Comparison of ENCODE assay signal across 16 mouse cellular contexts in genomic region chr2:75775217-75775616, GRCm38 (mm10). TPM values are rescaled to one million over a fixed set of nuclear protein-coding genes. Genes with fewer than 3 reads are reported as not detected.
A peak's percentile ranks its signal among the peaks of the same experiment; 100 is the strongest.
DNase-seq lines count a peak whose midpoint lies in the region; ATAC-seq and TF ChIP-seq lines count a peak whose summit lies in the region.
"Had no signal": no experiment of that assay in that cellular context is flagged by ENCODE, and none has a peak within 500 bp of the region (broad histone marks: within the 10 kb centered on the region; RNA-seq: fewer than 3 reads in every experiment).

No protein-coding gene starts in this region.

- TF ChIP-seq CTCF in lung, postnatal 0 days (IDR thresholded peaks at IDR 0.05) = no peak

- 13% methylated on average over 1 of the region's 1 CpGs for WGBS in lung, postnatal 0 days
- 11% methylated on average over 1 of the region's 1 CpGs for WGBS in macrophage (ENCODE audit: missing documents)

- no peak for TF ChIP-seq EP300 in lung, postnatal 0 days (IDR thresholded peaks at IDR 0.05)

- no peaks in the 10 kb centered on the region for H3K36me3 ChIP-seq in lung, postnatal 0 days (ENCODE audit: insufficient read depth, low read length)
- H3K36me3 ChIP-seq in macrophage (ENCODE audit: inconsistent target) = no peaks in the 10 kb centered on the region
- H3K36me3 ChIP-seq: heart, embryonic 15.5 days; midbrain, embryonic 12.5 days had no signal

- H3K27me3 ChIP-seq in lung, postnatal 0 days (replicated peaks; ENCODE audit: insufficient read depth, low read length) = no peaks in the 10 kb centered on the region
- H3K27me3 ChIP-seq: heart, embryonic 15.5 days had no signal

- peaks cover 13% of the 10 kb centered on the region; the same call in 1 of the 2 replicates for H3K79me2 ChIP-seq in macrophage (ENCODE audit: inconsistent target)

- H3K4me3 ChIP-seq in lung, postnatal 0 days (ENCODE audit: low read depth, low read length) = no peak overlapping the region
- no peak overlapping the region for H3K4me3 ChIP-seq in macrophage (ENCODE audit: inconsistent target)
- H3K4me3 ChIP-seq: heart, embryonic 15.5 days; midbrain, embryonic 12.5 days had no signal

- no peak for ATAC-seq in lung, postnatal 0 days
- ATAC-seq in inflammation-experienced regulatory T-cells, adult 6 months = no peak

- H3K4me2 ChIP-seq in lung, postnatal 0 days (replicated peaks; ENCODE audit: low read depth, low read length) = no peak overlapping the region
- H3K4me2 ChIP-seq: heart, embryonic 15.5 days; hindbrain, embryonic 14.5 days; midbrain, embryonic 12.5 days had no signal

- H3K4me1 ChIP-seq in lung, postnatal 0 days (ENCODE audit: insufficient read depth, low read depth, low read length) = peaks cover 3% of the 10 kb centered on the region; the same call in 1 of the 2 replicates

- H3K9me3 ChIP-seq in lung, postnatal 0 days (ENCODE audit: low read length) = no peaks in the 10 kb centered on the region
- H3K9me3 ChIP-seq: heart, embryonic 15.5 days; midbrain, embryonic 12.5 days had no signal

- DNase-seq in gastrocnemius, postnatal 14 days = peak; percentile 28
- DNase-seq in gastrocnemius, adult 8-10 months (ENCODE audit: low spot score in 2 of 2) = no peak
- peak; percentile 41 for DNase-seq in lung, postnatal 0 days (ENCODE audit: low spot score)
- DNase-seq in lung, postnatal 10 days = no peak
- DNase-seq in T-cell, adult 2 months (ENCODE audit: low spot score) = no peak
- no peak for DNase-seq in Muller cell, postnatal 12 days (ENCODE audit: inconsistent ontology term)
- DNase-seq: cerebellum, adult 8-10 months; kidney, adult 8-10 months; left cerebral cortex, postnatal 4 days; thymus, adult 18-20 months had no signal

- H3K27ac ChIP-seq in lung, postnatal 0 days (ENCODE audit: low read length) = peak overlapping the region; percentile 51; the same call in 1 of the 2 replicates
- H3K27ac ChIP-seq in macrophage = peak overlapping the region; percentile 94
- H3K27ac ChIP-seq: heart, embryonic 15.5 days; hindbrain, embryonic 14.5 days; liver, embryonic 14.5 days; midbrain, embryonic 12.5 days had no signal

- intact Hi-C loops in gastrocnemius, postnatal 14 days (cut with DNase I; ENCODE audit: low total_unique reads) = loop anchor here (10.0 kb wide), 1 partner anchor 50 kb away; no protein-coding TSS in a partner anchor

- H3K9ac ChIP-seq in lung, postnatal 0 days (replicated peaks; ENCODE audit: low read depth) = no peak overlapping the region
- H3K9ac ChIP-seq: heart, embryonic 15.5 days; hindbrain, embryonic 14.5 days; liver, embryonic 14.5 days; midbrain, embryonic 12.5 days had no signal

RNA-seq across cellular contexts. Expression of gene Agps, which starts 56.8 kb away (rescaled TPM):
- 10 to 100 TPM; 23.0 to 25.9 TPM for total RNA-seq in gastrocnemius, postnatal 14 days (2021)
- 10 to 100 TPM; 19.1 to 24.1 (median 20.0) TPM for total RNA-seq in gastrocnemius, adult 8-10 months (2022)
- polyA plus RNA-seq in lung, postnatal 0 days (2015; fragmentation: Nextera tagmentation; extraction: Ambion mirVana) = 14.2 and 16.4 TPM in 2 replicates
- 100 to 1,000 TPM in 19 of 26 experiments, 10 to 100 TPM in 7; 62.0 to 236 (median 168) TPM for total RNA-seq in macrophage (2018; cell fraction: chromatin; rRNA removed)
- 10 to 100 TPM; 32.4 to 57.4 (median 42.8) TPM for total RNA-seq in macrophage (2018; cell fraction: cytosol; rRNA removed)
- 100 to 1,000 TPM in 4 of 26 experiments, 10 to 100 TPM in 22; 27.5 to 131 (median 71.2) TPM for total RNA-seq in macrophage (2018; cell fraction: nucleus; rRNA removed)
- 22.4 to 47.5 TPM (median 23.5 TPM) in 3 replicates for polyA plus RNA-seq in macrophage (2018)
- polyA plus RNA-seq in inflammation-experienced regulatory T-cells, adult 6 months (2017; shearing (Covaris generic)) = 10 to 100 TPM; 17.6 to 25.3 (median 18.5) TPM

Comparison
In these comparisons a context has a peak if more than half of its experiments do, and no peak if none do; other contexts are left out.
1. DNase-seq: peak in gastrocnemius, postnatal 14 days (single experiment) and lung, postnatal 0 days (single experiment); none in gastrocnemius, adult 8-10 months (0 of 2), lung, postnatal 10 days (single experiment), T-cell, adult 2 months (single experiment) and Muller cell, postnatal 12 days (single experiment).